Mouse (Mus musculus) cerebellum, postnatal 14 days (tissue): ENCODE measurements around the gene Cabin1.
A peak's percentile ranks its signal among the peaks of the same experiment; 100 is the strongest.

Experiments
- DNase-seq, 2 experiments: peaks; one replicate each; pipeline ENCODE4 v3.0.0; 2021; ENCODE audit warnings: mixed read lengths in 2 of 2

The Cabin1 gene

GRCm38 (mm10) chr10:75766856-75767255 lies 2.7 kb upstream of the Cabin1 start:
- DNase-seq = no peak

- peak; percentile 75 to 87 for DNase-seq
These were observed 655 bp upstream of the Cabin1 start for GRCm38 (mm10) chr10:75764519-75765473.

- DNase-seq = no peak
These were observed 1.7 kb downstream of the Cabin1 start for GRCm38 (mm10) chr10:75762413-75762812.

- peak in 1 of 2 experiments; percentile 36 for DNase-seq
These were observed 3.8 kb downstream of the Cabin1 start for GRCm38 (mm10) chr10:75760311-75760710.

- no peak for DNase-seq
These were observed 7.4 kb downstream of the Cabin1 start for GRCm38 (mm10) chr10:75756719-75757118.

GRCm38 (mm10) chr10:75744017-75744416 lies 20.1 kb downstream of the Cabin1 start:
- peak; percentile 92 to 95 for DNase-seq

- DNase-seq = peak; percentile 38 to 66
These were observed 20.8 kb downstream of the Cabin1 start for GRCm38 (mm10) chr10:75743369-75743768.

GRCm38 (mm10) chr10:75740866-75741265 lies 23.3 kb downstream of the Cabin1 start:
- DNase-seq = no peak

- DNase-seq = no peak
These were observed 38.7 kb downstream of the Cabin1 start for GRCm38 (mm10) chr10:75725449-75725848.

GRCm38 (mm10) chr10:75720215-75720614 lies 43.9 kb downstream of the Cabin1 start:
- no peak for DNase-seq

DNA sequence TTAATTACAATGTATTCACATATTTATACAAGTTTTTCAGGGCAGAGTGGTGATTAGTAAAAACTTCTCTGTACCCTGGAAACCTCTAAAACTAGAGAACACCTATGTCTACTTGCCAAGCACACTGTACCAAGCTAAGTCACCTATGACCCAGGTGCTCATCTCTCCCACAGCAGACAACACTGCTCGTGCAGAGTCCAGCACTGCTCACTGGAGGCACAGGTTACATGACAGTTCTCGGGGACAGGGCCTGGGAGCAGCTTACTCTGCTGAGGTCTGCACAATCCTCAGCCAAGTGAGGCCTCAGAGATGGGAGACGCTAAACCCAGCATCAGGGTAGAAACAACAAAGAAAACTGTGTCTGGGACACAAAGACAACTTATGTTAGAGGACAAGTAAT lies 49.3 kb downstream of the Cabin1 start:
- no peak for DNase-seq

DNA sequence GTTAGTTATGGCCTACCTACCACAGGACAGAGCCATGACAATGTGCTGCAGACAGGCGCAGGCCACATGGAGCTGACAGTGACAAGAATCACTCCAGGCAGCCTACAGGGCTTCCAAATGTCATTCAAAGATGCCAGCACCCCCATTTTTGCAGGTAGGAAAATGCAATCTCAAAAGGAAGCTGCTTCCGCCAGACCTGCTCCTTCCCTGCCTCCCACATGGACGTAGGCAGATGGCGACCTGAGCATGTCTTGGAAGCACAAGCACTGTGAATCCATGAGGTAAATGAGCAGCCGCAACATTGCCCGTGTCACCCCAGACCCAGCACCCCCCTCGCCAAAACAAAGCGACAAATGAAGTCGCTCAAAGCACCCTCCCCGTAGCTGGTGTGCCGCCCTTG lies 51.1 kb downstream of the Cabin1 start:
- peak; percentile 61 to 67 for DNase-seq

DNA sequence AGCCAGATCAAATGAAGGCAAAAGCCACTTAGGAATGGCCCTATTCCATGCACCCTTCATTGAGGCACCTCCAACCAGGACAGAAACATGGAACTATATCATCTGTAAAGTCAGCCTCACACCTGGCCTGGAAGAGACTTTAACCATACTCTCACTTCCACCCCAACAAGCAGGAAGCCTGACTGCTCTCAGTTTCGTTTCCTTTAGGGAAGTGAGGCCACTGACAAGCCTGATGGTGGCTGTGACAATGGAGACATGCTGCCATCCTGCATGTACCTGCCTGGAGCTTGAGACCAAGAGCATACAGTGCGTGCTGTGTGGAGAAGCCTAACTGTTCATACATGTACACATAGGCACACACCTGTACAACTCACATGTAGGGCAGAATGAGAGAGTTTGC lies 53.9 kb downstream of the Cabin1 start:
- DNase-seq = no peak

DNA sequence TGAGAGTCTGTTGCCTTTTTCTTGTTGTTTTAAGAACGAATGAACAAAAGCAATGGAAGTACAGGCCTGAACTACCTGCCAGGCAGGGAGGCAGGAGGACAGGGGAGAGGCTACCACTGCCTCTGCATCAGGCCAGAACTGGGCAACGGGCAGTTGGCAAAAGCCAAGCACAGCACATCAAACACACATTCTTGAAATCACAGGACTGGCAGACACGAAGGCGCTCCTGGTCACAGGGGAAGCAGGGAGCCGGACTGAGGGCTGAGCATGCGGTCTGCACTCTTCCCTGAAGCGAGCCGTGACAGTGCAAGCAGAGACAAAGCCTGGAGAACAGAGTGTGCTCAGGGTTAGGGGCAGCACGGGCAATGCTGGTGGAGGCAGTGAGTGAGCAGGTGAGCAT lies 54.9 kb downstream of the Cabin1 start:
- no peak for DNase-seq

DNA sequence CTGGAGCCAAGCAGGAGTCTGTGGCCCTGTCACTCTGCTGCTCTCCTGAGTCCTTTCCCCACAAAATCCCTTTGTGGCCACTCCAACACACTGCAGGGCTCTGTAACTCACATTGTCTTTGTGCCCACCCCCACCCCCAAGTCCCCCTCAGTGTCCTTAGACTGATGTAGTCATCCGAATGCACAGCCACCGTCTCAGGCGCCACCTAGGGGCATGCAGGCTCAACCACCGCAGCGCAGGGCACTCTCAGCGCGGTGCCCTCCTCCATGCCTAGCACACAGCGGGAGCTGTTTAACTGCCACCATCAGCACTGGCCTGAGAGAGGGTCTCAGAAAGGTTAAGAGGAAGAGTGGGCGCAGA lies 55.5 kb downstream of the Cabin1 start:
- DNase-seq = peak; percentile 71 to 73

- DNase-seq = no peak
These were observed 56.1 kb downstream of the Cabin1 start for GRCm38 (mm10) chr10:75707901-75708632.

DNA sequence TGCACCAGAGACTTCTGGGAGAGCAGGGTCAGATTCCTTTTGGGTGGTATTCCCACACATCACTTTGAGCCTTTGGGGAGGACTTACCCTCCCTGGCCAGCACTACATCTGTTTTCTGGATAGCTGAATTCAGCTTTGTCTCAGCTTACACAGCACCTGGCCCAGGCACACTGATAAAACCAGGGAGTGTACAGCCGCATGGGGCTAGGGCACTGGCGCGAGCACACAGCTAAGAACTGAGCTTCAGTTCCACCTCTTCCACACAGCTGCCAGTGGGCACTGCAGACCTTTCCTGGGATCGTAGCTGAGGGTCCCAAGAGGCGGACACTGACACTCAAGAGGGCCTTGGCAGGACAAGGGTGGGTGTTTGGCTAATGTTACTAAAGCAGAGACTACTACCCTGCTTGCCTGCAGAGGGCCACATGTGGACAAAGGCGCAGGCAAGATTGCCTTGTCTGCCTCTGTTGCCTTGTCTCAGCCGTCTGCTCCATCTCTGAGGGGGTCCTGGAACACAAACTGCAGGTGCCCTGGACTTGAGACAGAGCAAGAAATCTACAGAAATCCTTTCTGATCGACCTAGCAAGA lies 57.4 kb downstream of the Cabin1 start:
- DNase-seq = no peak

DNA sequence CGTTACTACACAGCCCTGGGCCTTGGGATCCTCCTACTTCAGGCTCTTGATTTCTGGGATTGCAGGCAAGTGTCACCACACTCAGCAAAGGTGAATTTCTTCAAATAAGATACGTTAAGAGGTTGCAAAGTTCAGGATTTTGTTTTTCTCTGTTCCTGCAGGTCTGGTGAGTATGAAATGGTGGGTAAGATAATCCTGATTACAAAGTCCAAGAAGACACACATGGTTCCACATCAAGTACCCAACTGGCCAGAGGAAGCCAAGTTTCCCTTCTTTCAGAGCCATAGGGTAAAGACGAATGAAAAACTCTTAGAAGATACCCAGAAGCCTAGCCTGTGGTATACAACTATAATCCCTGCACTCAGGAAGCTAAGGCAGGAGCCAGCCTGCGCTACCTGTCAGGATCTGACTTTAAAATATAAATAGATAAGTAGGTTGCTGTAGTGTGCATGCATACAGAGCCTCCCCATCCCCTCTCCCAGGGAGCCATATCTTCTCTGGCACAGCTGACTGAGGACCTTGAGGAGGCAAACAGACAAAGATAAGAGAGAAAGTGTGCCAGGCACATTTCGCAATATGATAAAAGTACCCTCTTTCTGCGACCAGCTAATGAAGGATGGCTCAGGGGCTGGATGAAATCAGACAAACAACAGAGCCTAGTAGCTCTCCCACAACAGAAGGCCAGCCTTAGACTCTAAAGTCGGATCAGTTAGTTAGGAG lies 58.3 kb downstream of the Cabin1 start:
- DNase-seq = no peak

DNA sequence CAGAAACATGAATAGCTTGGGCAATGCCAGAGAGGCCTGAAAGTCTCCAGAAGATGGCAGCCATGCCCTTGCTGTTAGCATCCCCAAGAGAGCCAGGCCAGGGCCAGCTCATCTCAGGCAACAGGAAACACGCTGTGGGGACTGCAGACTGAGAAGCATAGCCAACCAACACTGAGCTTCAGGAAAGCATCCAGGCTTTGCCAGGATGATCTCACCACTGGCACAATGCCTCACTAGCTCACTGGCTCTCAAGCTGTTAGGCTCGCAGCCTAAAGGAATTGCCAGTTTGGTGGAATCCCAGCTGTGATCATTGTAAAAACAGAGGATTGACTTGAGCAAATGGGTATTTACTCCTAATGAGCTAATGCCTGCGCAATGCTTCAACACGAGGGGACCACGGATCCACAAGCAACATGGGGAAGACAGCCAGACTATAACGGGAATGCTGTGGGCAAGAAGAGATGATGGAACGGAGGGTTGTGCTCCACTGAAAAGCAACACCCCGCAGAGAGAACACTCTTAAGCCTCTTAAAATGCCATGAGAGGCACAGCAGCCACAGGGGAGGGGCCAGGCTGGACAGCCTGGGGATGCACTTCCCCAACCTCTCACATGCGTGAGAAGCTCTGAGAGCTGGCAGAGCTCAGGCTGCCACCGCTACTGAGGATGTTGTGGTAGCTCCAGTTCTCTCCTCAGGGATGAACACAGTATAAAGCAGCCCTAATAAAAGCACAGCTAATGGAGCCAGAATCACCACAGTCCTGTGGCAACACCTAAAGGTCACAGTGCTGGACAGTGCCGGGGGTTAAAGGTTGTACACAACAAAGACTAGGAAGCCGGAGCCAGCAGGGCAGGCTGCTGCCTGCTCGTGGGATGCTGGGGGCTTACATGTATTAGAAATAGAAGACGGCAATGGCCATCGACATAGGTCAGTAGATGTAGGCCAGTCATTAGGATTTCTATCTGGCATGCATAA lies 59.6 kb downstream of the Cabin1 start:
- peak; percentile 98 to 99 for DNase-seq

GRCm38 (mm10) chr10:75703504-75703903 lies 60.6 kb downstream of the Cabin1 start:
- DNase-seq = peak; percentile 70 to 79

GRCm38 (mm10) chr10:75702494-75702893 lies 61.6 kb downstream of the Cabin1 start:
- no peak for DNase-seq

DNA sequence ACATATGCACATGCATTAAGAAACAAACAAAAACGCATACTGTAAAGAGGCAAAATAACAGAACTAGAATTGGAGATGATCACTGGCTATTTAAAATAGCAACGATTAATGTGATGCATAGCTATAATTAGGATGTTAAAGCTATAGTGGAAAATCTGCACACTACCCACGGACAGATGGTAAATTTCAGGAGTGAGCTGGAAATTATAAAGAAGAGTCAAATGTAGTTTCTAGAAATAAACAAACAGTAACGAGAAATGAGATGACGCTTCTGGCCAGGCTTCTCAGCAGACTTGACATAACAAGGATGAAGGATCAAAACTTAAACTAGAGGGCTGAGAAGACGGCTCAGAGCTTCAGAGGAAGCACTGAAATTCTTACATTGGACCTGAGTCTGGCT lies 62.9 kb downstream of the Cabin1 start:
- DNase-seq = no peak
